8 mouse cellular contexts compared by ENCODE assay signal in genomic region chr4:76948251-76948650, GRCm38 (mm10).
DNase-seq lines count a peak whose midpoint lies in the region; ATAC-seq and TF ChIP-seq lines count a peak whose summit lies in the region.

No protein-coding gene starts in this region.

- intact Hi-C loops in heart, postnatal 36 days (cut with DNase I) = no loop called here
- intact Hi-C loops in left cerebral cortex, adult 2 months (cut with DNase I) = loop anchor here (10.0 kb wide), 1 partner anchor 483 kb away; no protein-coding TSS in a partner anchor

- H3K4me2 ChIP-seq in heart, embryonic 11.5 days = no peak overlapping the region

- WGBS in heart, embryonic 11.5 days (ENCODE audit: insufficient replicate concordance) = 45% methylated on average over 3 of the region's 3 CpGs

- no peak overlapping the region for H3K27ac ChIP-seq in heart, embryonic 11.5 days (ENCODE audit: low read depth, low read length)
- H3K27ac ChIP-seq in left cerebral cortex, adult 2 months = no peak overlapping the region

- no peak for ATAC-seq in heart, embryonic 11.5 days (replicated peaks; ENCODE audit: insufficient number of reproducible peaks, low FRiP score, low TSS enrichment)

- TF ChIP-seq CTCF in left cerebral cortex, adult 2 months (IDR thresholded peaks at IDR 0.05) = peak; percentile 72

- H3K4me1 ChIP-seq in heart, embryonic 11.5 days (ENCODE audit: control insufficient read depth, insufficient read depth, low read length) = no peaks in the 10 kb centered on the region

- H3K9me3 ChIP-seq in heart, embryonic 11.5 days (replicated peaks; ENCODE audit: control insufficient read depth, low read length) = no peaks in the 10 kb centered on the region

- H3K9ac ChIP-seq in heart, embryonic 11.5 days (ENCODE audit: low read depth, low read length) = no peak overlapping the region

- no peaks in the 10 kb centered on the region for H3K27me3 ChIP-seq in heart, embryonic 11.5 days (ENCODE audit: control insufficient read depth, insufficient read depth, low read length)

- no peaks in the 10 kb centered on the region for H3K36me3 ChIP-seq in heart, embryonic 11.5 days (ENCODE audit: control insufficient read depth, insufficient read depth, low read length)

- no peak overlapping the region for H3K4me3 ChIP-seq in heart, embryonic 11.5 days (ENCODE audit: low read depth, low read length)
- H3K4me3 ChIP-seq in left cerebral cortex, adult 2 months = no peak overlapping the region

- DNase-seq in heart, postnatal 36 days = peak; percentile 2 to 3
- DNase-seq in 3T3-L1 (ENCODE audit: low read depth, low spot score) = peak; percentile 46
- DNase-seq in NIH3T3 (ENCODE audit: low read depth) = peak; percentile 55
- DNase-seq in embryo, embryonic 11.5 days (ENCODE audit: low read depth, low spot score) = peak; percentile 39
- DNase-seq in left cerebral cortex, adult 2 months (ENCODE audit: extremely low spot score in 1 of 2, low spot score in 2 of 2) = peak; percentile 21 to 26
- no peak for DNase-seq in T-cell, adult 2 months (ENCODE audit: low spot score)
- no peak for DNase-seq in ovary, postnatal 10 days (ENCODE audit: low spot score)

Comparison
In these comparisons a context has a peak if more than half of its experiments do, and no peak if none do; other contexts are left out.
1. DNase-seq: peak in heart, postnatal 36 days (2 of 2), 3T3-L1 (single experiment), NIH3T3 (single experiment), embryo, embryonic 11.5 days (single experiment) and left cerebral cortex, adult 2 months (2 of 2); none in T-cell, adult 2 months (single experiment) and ovary, postnatal 10 days (single experiment).